Mouse (Mus musculus) small intestine, adult 2 months (tissue): ENCODE measurements at regions not wholly inside any gene's neighbourhood (a gene's known extent, or its start where the extent isn't known, plus 50 kb on each side); places are given as distances from the start of the nearest gene placed in this dataset.

Source experiments
- CTCF ChIP-seq: fragments of 200-500 bp; IDR thresholded peaks from 2 replicates; pipeline ENCODE4 v1.5.1; 2012; ENCODE audit warnings: low read depth, mild to moderate bottlenecking, control low read depth, inconsistent platforms, low read length, moderate library complexity, mixed read lengths; ENCODE audit not compliant: insufficient replicate concordance, insufficient read length; ENCODE audit errors: extremely low read depth
- POLR2A ChIP-seq: fragments of 200-500 bp; IDR thresholded peaks from 2 replicates; pipeline ENCODE4 v1.6.1; 2012; ENCODE audit warnings: low read depth, mild to moderate bottlenecking, control low read depth, inconsistent platforms, low read length, moderate library complexity

GRCm38 (mm10) chr1:73368222-73368621 is 352.5 kb upstream of the Tnp1 start:
- no peak for TF ChIP-seq CTCF
- no peak for TF ChIP-seq POLR2A
